Mouse (Mus musculus) adipocyte (in vitro differentiated cells): ENCODE results near the gene Cdhr3.
A peak's percentile ranks its signal among the peaks of the same experiment; 100 is the strongest.

Experiments used
- DNase-seq: peaks from one replicate; pipeline ENCODE4 v3.0.0-alpha.2; 2016; ENCODE audit warnings: low spot score

The Cdhr3 gene

DNA sequence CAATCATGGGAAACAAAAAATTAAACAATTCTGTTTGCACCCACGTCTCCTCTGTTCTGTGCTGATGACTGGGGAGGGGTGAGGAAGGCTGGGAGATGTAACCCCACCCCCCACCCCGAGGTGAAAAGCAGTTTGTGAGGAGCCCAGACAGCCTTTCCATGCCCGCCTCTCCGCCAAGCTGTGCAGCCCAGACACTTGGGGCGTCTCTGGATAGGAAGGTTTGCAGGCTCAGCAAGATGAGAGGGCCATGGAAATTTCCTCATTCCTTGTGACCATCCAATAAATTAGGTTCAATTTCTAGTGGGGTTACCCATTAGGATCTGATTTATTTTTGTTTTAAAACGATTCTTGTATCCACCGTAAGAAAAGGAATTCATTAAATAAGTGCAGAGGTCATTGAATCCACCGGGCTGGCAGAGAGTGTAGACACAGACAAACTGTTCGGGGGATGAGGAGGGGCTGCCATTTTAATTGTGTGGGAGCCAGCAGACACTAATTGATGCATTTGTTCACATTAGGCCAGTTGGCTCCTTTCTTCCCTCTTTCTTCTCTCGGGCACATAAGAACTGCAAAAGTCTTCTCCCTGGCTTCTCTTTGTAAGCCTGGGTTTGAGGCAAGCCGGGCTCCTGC is 57.5 kb downstream of the Cdhr3 start:
- DNase-seq, result no peak

DNA sequence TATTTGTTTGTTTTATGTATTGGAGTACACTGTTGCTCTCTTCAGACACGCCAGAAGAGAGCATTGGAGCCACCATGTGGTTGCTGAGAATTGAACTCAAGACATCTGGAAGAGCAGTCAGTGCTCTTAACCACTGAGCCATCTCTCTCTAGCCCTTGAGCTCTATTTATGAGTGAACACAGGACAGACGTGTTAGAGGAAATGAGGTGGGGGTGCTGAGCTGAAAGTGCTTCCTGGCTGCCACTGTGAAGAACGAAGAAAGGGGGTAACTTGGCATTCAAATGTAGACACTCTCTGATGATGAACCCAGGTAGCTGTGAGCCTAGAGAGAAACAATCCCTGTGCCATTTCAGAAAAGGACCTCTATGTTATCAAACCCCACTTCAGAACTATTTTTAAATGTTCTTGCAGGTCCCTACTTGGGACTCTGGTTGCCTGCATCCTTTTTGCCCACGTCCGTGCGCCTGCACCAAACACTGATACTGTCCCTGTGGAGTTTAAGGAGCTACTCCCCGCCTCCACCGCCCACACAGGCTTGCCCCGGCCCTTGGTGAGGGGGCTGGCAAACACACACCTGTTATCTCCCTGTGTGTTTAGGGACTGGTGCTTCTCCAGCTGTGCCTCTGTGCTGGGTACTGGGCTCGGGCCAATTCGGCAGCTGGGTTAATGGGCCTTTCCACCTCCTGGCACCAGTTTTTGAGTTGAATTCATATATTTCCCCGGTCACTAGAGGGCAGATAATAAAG is 58.2 kb downstream of the Cdhr3 start:
- DNase-seq, result peak; percentile 62

DNA sequence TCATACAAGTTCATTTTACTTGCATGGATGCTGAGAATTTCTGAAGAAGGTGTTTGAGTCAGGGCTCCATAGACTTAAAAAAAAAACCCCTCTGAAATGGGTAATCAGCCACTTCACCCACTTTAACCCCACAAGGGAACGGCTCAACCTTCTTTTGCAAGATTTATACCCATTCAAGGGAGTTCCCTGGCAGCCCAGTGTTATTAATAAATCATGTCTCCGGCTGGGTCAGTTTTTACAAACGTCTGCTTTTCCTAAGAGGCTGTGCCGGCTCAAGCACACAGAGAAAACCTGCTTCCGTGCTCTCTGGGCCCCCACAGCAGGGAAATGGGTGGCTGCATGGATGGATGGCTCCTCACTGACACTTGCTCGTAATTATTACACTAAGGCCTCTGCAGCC is 59.5 kb downstream of the Cdhr3 start:
- peak; percentile 67 for DNase-seq

DNA sequence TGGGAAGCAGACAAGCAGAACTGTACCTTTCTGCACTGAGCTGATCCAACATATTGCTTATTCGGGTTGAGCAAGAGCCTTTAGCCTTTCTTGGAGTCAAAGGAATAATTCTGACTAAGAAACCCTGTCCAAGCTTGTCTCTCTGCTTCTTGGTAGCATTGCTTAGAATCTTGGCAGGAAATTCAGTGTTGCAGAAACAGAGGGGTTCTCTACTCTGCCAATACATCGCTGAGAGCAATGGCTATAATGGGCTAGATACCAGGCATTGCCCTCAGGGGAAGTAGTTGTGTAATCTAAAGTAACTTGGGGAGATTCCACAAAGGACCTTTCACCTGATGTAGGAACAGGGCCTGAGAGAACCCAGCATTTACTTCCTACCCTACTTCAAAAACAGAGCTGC is 62.1 kb downstream of the Cdhr3 start:
- peak; percentile 86 for DNase-seq

DNA sequence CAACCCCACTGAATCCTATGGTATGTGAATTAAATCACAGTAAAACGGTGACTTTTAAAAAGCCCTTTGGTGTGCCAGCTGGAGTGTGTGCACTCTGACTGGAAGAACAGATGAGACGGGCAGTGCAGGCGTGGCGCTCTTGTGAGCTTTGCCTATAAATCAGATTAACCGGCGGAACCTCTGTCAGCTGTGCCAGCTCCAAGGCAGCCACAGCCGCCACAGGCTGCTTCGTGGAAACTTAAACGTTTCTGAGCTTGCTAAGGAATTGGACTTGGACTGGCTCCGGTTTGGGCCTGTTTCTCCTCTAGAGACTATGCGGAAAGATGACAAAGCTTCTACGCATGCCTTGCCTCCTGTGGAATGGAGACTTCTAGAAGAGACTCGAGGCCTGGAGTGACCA is 62.6 kb downstream of the Cdhr3 start:
- peak; percentile 29 for DNase-seq

DNA sequence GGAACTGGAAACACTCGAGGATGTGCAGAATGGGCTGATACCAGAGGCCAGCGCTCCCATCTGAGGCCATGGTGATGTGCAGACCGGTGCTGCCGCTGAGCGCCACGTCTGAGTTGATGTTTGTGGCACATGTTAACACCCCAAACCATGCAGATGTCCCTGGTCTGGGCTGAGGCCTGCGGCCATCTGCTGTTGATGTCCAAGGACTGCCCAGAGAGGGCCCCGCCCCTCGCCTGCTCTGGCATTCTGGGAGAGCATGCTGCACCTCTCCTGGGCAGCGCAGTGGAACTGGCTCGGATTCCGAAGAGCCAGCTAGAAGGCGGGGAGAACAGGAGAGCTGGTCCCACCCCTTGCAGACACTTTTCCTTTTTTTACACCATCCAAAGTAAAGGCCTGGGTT is 64.0 kb downstream of the Cdhr3 start:
- DNase-seq, result no peak

DNA sequence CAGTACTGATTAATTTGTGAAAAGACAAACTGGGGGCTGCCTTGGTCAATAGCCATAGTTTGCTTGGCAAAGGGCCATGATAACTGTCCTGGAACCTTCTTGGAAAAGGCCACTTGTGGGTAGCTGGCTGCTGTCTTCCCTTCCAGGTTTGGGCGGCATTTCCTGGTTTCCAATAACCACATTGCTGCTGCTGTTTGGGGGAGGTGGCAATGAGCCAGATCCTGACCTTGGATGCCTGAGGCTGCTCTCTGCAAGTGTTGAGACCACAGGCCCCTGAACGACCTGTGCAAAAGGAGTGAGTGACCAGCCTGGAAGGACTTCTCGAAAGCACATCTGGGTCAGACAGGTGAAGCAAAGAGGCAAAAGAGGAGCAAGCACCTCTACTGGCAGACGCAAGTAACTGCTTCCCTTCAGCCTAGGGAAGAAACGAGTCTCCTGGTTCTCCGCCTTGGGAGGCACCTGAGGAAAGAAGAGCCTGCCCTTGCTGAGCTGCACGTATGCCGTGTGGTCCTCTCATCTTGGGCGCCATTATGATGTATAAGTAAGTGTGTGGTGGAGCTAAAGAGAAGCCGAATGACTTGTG is 64.5 kb downstream of the Cdhr3 start:
- no peak for DNase-seq

DNA sequence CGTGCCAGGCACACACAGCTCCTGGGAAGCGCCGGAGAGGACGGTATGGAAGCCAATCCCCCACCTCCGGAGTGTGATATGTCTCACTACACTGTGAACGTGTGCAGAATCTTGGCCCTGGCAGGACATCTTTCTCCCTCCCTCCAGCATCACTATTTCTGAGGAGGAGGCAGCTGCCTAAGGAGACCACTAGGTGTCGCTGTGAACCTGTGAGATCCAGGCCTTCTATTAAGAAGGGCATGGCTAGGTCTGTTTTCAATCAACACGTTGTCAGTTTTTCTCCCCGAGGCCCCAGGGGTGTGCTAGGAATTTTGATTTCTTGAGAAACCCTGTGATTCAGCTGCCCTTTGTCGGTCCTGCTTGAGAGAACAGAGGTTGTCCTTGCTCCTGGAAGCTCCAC is 65.6 kb downstream of the Cdhr3 start:
- DNase-seq, result peak; percentile 96

DNA sequence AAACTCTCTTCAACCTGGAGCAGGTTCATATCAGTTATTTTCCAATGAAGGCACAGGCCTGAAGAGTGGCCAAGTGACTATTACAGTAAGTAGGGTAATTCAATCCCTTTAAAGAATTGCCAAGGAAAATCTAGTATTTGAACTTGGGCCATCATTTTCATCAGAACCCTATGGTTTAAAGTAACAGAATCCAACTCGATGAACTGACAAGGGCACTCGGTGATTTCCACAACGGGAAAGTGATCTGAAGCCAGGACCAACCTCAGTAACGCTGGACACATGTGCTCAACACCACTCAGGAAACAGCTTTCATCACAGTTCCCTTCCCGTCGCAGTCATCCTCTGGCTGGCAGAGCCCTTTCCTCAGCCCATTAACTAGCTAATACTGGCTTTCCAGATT is 68.2 kb downstream of the Cdhr3 start:
- peak; percentile 64 for DNase-seq

DNA sequence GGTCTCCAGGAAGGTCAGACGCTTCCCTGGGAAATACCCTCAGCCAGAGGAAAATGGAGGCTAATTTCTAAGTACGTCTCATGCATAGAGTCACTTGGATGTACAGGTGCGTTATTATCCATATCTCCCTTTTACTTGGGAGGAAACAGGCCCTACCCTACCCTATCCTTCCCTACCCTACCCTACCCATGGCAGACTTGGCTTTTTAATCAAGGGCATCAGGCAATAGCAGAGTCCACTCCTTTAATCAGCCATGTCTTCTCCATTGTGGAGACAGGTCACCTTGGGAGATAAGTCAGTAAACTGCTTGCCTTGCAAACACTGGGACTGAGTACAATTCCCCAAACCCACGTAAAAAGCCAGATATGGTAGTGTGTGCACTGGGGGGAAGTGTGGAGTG is 70.9 kb downstream of the Cdhr3 start:
- DNase-seq, result no peak

DNA sequence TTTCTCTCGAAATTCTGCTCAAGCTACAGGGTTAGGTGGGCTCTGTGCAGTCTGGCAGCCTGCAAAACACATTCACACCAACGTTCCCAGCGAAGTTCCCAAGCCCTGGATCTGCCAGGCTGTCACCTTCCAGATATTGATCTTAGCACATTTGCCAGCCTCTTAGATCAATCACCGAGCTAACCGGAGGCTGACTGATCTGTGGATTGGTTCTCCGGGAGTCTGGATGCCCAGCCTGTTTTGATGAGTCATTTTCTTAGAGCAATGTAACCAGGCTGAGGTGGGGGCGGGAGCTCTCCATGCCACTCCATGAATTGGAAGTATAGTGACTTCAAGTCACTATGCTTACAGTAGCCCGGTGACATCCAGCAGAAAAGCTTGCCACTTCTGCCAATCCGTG is 71.5 kb downstream of the Cdhr3 start:
- no peak for DNase-seq

DNA sequence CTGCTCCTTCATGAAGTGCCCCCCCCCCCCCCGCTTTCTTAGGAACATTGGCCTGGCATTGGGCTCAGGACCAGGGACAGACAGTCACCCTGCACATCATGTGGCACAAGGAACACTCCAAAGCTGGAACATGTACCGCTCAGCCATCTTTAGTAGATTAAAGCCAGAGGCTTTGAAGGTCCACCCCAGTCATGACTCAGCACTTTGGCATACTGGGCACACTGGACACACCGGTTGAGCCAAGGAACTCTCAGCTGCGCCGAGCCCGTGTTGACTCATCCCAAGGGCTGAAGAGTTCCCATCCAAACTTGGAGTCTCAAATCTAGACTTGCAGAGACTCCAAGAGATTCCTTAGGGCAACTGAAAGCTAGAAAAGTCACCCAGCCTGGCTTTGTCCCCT is 72.7 kb downstream of the Cdhr3 start:
- peak; percentile 79 for DNase-seq

DNA sequence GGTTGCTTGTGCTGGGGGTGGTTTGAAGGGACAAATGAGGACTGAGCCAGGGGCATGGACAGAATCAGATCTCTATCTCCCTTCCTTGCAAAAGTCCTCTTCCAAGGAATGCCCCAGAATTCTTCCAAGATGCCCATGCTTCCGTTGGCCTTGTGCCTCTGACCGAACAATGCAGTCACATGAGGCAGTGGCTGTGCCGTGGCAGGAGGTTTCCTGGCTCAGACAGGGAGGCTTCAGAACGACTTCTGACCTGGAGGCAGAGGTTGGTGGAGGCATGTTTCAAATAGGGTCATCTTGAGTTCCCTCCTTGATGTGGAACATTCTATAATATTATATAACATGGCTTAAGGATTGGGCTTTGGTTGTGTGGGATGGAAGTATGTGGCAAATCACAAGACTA is 74.1 kb downstream of the Cdhr3 start:
- no peak for DNase-seq

DNA sequence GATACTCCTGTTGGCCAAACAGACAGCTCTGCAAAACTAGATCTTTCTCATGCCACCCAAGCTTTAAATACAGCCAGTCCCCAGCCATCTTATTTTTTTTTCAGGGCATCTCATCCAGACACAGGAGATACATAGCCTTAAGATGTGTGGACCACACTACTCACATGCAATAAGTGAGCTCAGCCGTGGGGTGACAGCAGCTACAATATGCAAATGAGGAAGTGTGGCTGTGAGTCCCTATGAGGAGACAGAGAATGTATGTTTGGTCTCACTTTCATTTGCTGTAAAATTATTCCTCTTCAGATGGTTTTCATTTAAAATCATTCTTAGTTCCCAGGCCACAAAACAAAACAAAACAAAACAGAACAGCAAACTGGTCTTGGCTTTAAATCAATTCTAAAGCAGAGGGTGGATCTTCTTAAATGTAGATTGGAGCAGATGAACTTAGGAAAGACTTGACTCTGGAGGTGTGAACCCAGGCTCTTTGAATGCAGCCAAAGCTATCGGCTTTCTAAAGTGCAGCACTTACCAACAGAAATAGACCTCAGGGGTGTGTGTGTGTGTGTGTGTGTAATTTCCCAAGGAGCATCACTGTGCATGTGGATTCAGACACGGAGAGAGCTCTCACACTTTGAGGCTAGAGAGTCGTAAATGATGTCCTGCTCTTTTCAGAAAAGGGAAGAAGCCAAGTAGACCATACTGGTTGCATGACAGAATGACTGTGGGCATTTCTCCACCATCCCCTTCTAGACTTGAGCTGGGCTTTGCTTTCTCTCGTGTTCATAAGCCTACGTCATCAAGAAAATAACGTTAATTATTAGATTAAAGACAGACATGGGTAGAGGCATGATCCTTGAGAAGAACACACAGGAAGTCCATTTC is 75.6 kb downstream of the Cdhr3 start:
- DNase-seq, result no peak

DNA sequence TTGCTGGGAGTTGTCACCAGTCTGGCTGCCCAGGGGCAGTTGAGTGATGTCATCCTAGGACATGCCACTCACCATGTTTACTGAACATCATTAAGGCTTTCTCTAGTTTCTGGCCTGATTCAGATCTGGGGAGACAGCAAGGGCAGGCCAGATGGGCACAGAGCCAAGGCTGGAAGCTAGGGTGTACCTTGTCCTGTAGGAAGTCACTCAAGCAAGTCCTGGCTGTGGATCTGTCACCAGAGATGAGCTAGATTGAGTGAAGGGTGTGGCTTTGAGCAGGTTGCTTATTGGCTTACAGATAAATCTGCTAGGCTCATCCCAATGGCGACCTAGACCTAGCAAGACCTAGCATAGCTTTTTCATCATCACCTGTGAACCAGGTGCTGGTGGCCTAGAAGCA is 77.6 kb downstream of the Cdhr3 start:
- no peak for DNase-seq

DNA sequence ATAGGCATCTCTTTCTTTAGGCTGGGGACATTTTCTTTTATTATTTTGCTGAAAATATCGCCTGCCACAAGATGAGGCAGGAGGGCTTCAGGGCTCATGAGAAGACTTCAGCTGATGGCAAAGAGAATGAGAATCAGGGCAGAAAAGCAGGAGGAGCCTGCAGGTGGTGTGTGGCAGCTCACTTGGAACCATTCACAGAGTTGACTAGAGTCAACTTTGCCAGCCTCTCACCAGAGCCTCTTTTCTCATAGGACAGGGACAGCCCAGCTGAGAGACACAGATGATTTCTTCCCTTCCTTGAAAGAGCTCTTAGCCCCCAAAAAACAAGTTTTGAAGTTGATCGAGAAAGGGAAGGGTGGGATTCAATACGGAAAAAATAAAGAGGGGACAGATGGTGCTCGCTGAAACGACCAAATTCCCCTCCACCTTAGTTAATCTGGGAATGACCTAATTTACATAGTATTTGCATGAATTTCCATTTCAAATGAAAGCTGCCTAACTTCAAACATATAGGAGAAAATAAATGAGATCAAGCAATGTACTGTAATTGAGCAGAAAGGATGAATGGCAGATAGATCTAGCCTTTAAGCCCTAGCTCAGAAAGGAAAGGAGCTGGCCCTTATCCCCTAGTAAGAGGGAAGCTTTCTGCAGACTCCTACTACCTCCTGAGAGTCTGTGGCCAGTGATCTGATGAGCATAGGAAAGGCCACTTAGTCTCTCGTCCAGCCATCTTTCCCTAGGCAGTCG is 78.5 kb downstream of the Cdhr3 start:
- no peak for DNase-seq

DNA sequence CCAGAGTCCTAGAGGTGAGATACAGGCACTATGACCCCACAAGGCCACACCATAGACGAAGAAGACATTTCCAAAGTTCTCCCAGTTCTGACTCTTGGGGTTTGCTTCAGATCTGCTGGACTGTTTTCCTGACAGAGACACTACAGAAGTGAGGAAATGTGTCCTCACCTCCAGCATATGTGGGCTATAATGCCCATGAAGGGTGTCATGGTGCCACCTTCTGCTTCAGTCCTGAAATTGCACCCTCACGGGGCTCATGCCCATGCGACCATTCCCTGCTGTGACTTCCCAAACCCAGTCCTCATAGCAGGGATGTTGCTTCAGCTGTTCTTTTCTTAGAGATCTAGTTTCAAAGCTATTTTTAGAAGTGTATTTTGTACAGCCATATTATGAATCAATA is 82.6 kb downstream of the Cdhr3 start:
- peak; percentile 49 for DNase-seq

DNA sequence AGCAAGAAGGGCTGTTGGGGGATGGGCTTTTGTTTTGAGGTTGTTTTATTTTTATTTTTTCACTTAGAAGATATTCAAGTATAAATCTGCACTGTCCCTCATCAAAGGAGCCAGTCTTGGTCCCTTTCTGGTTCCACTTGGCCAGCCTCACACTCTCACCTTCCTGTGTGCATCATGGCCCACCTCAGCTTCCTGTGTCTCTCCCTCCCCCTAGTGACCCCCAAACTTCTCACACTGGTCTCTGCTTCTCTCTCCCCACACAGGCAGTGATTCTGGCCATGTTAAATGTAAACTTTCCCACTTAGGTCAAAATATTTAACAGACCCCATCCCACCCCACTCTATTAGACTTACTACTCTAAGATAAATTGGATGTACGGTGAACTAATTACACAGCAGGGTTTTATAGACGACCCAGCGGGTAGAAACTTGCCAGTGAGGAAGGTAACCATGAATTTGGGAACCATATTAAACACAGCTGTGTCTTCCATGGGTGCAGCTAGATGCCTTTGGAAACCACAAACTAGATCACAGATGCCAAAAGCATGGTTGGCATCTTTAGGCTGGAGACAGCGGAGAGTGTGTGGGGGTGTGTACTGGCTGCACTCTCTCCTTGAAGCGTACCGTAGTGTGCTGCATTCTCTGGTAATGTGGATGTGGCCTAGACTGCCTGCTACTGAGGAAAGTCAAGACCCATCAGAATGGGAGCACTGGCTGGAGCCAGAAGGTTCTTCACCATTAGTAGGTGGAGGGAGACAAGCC is 83.3 kb downstream of the Cdhr3 start:
- DNase-seq, result no peak

DNA sequence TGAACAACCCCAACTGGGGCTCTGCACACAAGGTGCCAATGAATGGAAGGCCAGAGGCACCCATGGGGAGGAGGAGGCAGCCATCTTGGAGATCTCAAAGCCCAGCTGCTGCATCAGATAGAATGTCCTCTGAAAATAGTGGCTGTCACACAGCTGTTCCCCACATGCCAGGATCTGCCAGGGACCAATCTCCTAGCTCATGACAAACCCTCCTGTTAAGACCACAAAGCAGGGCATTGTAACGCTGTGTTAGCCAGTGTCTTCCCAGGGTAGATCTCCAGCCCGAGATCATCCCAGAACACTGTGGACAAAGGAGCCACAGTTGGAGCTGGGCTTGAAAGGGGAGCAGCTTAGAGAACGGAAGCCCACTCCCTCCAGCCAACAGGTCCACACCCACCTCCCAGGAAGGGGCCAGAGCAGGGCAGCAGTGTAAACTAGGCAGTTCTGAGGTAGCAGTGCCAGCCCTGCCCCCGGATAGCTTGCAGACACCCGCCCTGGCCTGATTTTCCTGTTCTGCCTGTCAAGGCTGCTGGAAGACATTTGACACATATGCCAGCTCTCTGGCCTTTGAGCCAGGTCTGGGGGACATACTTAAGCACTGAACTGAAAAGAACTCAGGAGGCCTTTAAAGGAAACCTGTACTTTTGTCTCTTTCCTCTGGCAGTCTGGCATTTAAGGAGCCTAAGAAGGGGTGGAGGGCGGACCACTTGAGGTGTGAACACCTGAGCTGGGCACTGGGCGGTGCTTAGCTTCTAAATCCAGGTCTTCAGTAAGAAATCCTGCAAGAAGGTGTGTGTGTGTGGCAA is 84.2 kb downstream of the Cdhr3 start:
- DNase-seq, result no peak

DNA sequence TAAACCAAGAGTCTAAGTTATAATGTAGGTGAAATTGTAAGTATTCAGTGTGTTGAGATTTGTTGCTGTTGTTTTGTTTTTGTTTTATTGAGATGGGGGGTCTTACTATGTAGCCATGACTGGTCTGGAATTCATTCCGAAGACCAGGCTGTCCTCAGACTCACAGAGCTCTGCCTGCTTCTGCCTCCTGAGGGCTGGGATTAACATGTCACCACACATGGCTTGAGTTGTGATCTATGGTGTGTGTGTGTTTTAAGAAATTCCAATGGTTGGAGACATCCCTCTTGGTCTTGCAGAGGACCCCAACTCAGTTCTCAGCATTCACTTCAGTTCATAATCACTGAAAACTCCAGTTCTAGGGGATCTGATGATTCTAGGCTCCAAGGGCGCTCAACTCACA is 85.5 kb downstream of the Cdhr3 start:
- no peak for DNase-seq
